Mouse (Mus musculus) ovary, postnatal 14 days (tissue): ENCODE measurements around the gene Gm9117.
"Not testable (repeated sequence)": the region's sequence is repeated elsewhere in the genome, so short reads cannot be mapped to it uniquely, and the experiment has no call there.

ENCODE experiments used
- DNase-seq: peaks from one replicate; pipeline ENCODE4 v3.0.0; 2022; ENCODE audit warnings: low spot score

Gm9117 gene

DNA sequence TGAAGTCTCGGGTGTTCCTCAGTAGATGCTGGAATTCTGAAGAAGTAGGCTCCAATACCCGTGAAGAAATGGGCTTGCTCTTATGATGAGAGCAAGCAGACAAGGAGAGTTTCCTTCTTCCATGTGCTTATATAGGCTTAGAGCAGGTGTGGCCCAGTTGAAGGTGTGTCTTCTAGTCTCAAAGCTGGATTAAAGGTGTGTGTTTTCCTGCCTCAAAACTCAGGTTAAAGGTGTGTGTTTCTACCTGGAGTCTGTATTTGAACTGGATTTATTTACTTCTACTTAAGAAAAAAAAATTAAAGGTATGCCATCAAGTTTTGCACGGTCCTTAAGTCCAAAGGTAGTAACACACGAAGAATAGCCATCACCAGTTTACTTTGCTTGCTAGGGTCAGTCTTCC, at the start of gene Gm9117:
Gene Gm9117, minus strand, starts transcription at position 101 of the 400 bp plus-strand sequence.
- DNase-seq, result not testable (repeated sequence)

DNA sequence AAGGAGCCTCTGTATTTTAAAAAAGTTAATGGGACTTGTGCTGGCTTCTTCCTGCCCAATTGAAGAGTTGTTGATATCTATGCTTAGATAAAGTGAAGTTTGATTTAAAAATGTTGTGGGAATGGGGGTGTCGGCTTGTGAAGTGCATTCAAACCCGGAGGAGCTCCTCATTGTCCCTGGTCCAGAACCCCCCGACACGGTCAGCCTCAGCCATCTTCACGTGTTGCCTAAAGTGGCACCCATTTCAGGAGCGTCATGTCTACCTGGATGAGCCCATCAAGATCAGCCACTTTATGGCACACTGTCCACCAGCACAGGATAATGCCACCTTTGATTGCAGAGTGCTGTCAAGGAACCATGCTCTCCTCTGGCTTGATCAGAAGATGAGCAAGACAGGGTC, 25.6 kb upstream of the Gm9117 start:
- not testable (repeated sequence) for DNase-seq

DNA sequence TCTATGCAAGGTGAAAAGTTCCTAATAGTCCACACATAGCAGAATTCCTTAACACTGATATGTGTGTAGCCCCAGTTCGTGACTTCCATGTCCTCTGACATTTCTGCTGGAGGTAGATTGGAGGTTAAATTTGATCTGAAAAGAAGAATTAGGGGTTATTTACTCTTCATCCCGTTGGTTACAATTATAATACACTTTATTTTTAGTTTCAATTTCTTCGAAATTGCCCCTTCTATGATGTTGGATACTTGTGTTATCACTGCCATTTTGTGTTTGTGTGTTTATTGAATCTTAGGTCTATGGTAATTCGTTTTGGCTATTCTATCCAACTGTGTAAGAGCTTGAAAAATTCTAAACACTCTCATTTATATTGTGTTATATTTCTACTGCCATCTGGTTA, 17.9 kb upstream of the Gm9117 start, which contains the start of gene Tdpoz5:
Gene Tdpoz5, minus strand, starts transcription at position 101 of the 400 bp plus-strand sequence.
- DNase-seq, result not testable (repeated sequence)

DNA sequence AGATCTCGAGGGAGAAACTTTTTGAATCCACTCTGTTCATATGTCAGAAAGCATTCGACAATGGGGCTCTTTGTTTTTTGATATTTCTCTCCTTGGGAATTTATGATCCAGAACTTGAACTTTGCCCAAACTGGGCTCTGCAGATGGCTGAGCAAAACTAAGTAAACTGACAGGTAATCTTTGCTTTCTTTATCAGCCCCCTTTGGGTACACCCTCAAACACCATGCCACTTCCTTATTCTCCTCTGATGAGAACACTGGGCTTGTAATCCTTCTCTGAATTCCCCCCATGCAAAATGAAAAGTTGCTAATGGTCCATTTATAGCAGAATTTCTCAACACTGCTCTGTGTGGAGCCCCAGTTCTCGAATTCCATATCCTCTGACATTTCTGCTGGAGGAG, 5.0 kb downstream of the Gm9117 start:
- DNase-seq, result not testable (repeated sequence)
